Mouse (Mus musculus) kidney, postnatal 0 days (tissue): ENCODE measurements at regions not wholly inside any gene's neighbourhood (a gene's known extent, or its start where the extent isn't known, plus 50 kb on each side); places are given as distances from the start of the nearest gene placed in this dataset.
A peak's percentile ranks its signal among the peaks of the same experiment; 100 is the strongest.

ENCODE experiments used
- ATAC-seq: fragments of 200-750 bp; cut with Nextera tagmentation; replicated peaks from 2 replicates; pipeline ENCODE4 v1.8.0; 2017; ENCODE audit warnings: low read depth, moderate number of reproducible peaks, moderate TSS enrichment, moderate library complexity; ENCODE audit not compliant: low FRiP score
- DNase-seq: peaks from one replicate; pipeline ENCODE4 v3.0.0-alpha.2; 2016; ENCODE audit warnings: low spot score
- H3K27ac ChIP-seq: fragments of 300-500 bp; sonication (generic); 2 replicates; pipeline ENCODE4 v1.5.1; 2014; ENCODE audit warnings: mild to moderate bottlenecking
- H3K27me3 ChIP-seq: fragments of 300-500 bp; sonication (generic); 2 replicates; pipeline ENCODE4 v1.6.1; 2014; ENCODE audit warnings: low read length, mixed read lengths; ENCODE audit not compliant: insufficient read depth
- H3K36me3 ChIP-seq: fragments of 300-500 bp; sonication (generic); 2 replicates; pipeline ENCODE4 v1.6.1; 2014; ENCODE audit warnings: low read length, mixed read lengths; ENCODE audit not compliant: insufficient read depth
- H3K4me1 ChIP-seq: fragments of 300-500 bp; sonication (generic); replicated peaks from 2 replicates; pipeline ENCODE4 v1.6.1; 2014; ENCODE audit warnings: antibody characterized with exemption, low read length, mixed read lengths; ENCODE audit not compliant: insufficient read depth
- H3K4me2 ChIP-seq: fragments of 300-500 bp; sonication (generic); 2 replicates; pipeline ENCODE4 v1.6.1; 2014; ENCODE audit warnings: mild to moderate bottlenecking, low read length, moderate library complexity, mixed read lengths
- H3K4me3 ChIP-seq: fragments of 300-500 bp; sonication (generic); replicated peaks from 2 replicates; pipeline ENCODE4 v1.5.1; 2014; ENCODE audit warnings: low read depth, low read length
- H3K9ac ChIP-seq: fragments of 300-500 bp; sonication (generic); 2 replicates; pipeline ENCODE4 v1.6.1; 2014; ENCODE audit warnings: low read depth, low read length
- H3K9me3 ChIP-seq: fragments of 300-500 bp; sonication (generic); replicated peaks from 2 replicates; pipeline ENCODE4 v1.6.1; 2016; ENCODE audit warnings: low read length, inconsistent platforms, mixed read lengths
- CTCF ChIP-seq: IDR thresholded peaks from 2 replicates; pipeline ENCODE4 v1.5.1; 2016; ENCODE audit warnings: antibody characterized with exemption, low read depth, mild to moderate bottlenecking, moderate library complexity
- WGBS: fragments of 180-500 bp; shearing (Covaris S2); extraction: QIAGEN DNeasy Blood & Tissue Kit; methylation state at CpG from one replicate; pipeline ENCODE4 v1.1.7; 2014; 5-methylcytosine and 5-hydroxymethylcytosine counted together

DNA sequence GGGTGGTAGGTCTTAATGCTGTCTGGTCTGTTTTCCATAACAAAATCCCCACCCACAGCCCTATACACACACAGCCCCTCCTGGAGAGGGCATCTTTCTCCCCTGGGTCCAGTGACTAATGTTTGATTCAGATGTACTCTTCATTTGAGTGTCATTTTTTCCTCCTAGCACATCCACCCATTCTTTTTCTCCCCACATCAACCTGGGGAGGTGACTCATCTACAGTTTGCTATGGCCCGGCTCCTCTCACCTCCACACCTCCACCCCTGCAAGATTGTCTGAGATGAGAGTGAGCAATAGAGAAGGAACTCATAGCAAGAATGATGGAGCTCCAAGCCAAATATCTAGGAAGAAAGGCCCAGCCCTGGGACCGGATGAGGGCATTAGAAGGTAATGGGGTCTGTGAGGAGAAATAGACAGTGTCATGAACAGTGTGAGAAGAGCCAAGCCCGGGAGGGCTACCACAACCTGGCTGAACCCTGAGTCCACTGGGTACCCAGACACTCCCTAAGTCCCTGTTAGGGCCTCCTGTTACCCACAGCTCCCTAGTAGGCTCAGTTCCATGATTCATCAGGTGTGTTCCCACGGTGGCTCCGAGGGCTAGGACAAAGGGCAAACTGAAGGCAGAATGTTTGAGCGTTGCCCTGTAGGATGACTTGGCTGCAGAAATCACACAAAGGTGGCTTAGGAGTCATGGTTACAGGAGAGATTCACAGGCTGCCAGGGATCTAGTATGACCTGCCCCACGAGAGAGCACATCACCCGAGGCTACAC lies 479.6 kb upstream of the Gm10131 start:
- Histone ChIP-seq H3K4me3 (no peak overlapping the region), H3K27me3 (no peaks in the 10 kb centered on the region), H3K4me2 (no peak overlapping the region), H3K36me3 (no peaks in the 10 kb centered on the region), H3K27ac (no peak overlapping the region), H3K9me3 (no peaks in the 10 kb centered on the region), H3K9ac (no peak overlapping the region), H3K4me1 (no peaks in the 10 kb centered on the region)
- ATAC-seq = no peak
- DNase-seq = no peak
- TF ChIP-seq CTCF = no peak
- 87% methylated on average over 8 of the region's 8 CpGs for WGBS

DNA sequence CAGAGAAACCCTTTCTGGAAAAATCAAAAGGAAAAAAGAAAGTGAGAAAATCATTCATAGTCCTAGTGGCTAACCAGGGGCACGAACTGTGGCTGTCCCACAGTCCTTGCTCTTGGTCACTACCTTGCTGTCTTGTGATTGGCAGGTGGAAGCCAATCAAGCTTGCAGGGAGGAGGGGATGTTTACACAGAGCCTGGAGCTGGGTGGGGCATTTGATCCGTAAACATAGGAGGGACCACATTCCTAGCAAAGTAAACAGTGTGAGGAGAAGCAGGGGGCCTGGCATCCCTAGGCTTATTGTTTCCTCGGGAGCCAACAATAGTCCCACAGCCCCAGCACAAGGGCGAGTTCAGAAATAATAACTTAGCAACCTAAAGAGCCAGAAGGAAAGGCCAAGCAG lies 466.5 kb upstream of the Gm10131 start:
- no peaks in the 10 kb centered on the region for H3K4me1 ChIP-seq
- no peak for DNase-seq
- no peak overlapping the region for H3K9ac ChIP-seq
- no peak for TF ChIP-seq CTCF
- no peaks in the 10 kb centered on the region for H3K27me3 ChIP-seq
- H3K4me3 ChIP-seq = no peak overlapping the region
- H3K27ac ChIP-seq = no peak overlapping the region
- H3K9me3 ChIP-seq = no peaks in the 10 kb centered on the region
- WGBS = 49% methylated on average over 4 of the region's 4 CpGs
- H3K4me2 ChIP-seq = no peak overlapping the region
- no peaks in the 10 kb centered on the region for H3K36me3 ChIP-seq
- no peak for ATAC-seq

DNA sequence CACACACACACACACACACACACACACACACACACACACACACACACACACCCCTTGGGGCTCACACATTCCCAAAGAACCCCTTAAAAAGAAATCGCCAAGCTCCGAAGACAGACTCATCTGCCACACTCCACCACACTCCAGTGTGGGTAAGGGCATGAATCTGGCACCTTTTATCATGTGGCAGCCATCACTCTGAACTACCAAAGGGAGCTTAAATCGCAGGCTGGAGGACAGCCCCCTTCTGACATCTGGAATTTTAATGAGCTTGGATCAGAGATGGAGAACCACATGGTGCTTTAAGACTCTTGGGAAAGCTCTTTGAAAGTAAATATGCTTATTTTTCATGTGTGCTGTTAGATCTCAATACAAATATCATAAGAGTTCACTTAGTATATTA lies 462.5 kb upstream of the Gm10131 start:
- Histone ChIP-seq H3K4me1 (no peaks in the 10 kb centered on the region), H3K4me2 (no peak overlapping the region), H3K9me3 (no peaks in the 10 kb centered on the region), H3K4me3 (no peak overlapping the region), H3K27me3 (no peaks in the 10 kb centered on the region), H3K9ac (no peak overlapping the region), H3K36me3 (no peaks in the 10 kb centered on the region), H3K27ac (no peak overlapping the region)
- DNase-seq (no peak), ATAC-seq (no peak)
- WGBS = 65% methylated on average over 3 of the region's 3 CpGs
- TF ChIP-seq CTCF = no peak

DNA sequence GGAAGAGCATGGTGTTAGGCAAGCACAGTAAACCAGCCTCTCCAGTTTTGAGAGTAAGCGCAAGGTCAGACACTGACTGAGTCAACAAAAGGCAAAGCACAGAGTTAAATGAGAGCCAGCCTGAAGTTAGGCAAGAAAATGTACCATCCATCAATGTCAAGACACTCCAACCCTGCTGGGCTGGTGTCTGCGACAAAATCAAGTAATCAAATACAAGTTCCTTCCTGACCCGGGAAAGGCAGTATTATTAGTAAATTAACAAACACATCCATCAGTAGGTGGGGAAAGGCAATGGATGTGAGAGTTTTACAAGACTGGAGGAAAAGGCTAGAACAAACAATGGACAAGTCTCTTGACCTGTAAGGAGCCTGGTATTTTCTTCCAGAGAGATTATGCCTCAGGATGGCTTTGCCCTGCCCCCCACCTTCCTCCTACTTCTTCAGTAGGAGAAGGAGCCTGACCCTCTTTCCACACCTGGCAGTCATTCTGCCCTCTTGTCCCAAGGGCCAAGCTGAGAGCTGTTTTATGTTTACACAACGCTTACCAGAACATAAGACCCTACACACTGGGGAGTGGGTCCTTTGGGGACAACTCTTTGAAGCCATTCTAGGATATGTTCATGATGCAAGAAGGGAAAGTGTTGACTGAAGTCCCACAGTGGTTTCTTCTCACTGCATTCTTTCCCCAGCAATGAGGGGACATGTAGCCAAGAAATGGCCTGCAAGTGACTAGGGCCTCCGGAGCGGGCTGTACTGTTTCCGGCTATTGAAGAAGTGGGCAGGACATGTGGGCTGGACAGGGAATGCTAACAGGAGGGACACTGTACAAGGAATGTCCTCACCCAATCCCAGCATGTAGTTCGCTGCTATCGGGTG lies 461.7 kb upstream of the Gm10131 start:
- Histone ChIP-seq H3K9me3 (no peaks in the 10 kb centered on the region), H3K27me3 (no peaks in the 10 kb centered on the region), H3K27ac (peak overlapping the region; percentile 66), H3K4me3 (no peak overlapping the region), H3K4me1 (no peaks in the 10 kb centered on the region), H3K9ac (no peak overlapping the region), H3K36me3 (no peaks in the 10 kb centered on the region), H3K4me2 (no peak overlapping the region)
- peak; percentile 65 for DNase-seq
- 45% methylated on average over 9 of the region's 9 CpGs for WGBS
- no peak for ATAC-seq
- no peak for TF ChIP-seq CTCF

DNA sequence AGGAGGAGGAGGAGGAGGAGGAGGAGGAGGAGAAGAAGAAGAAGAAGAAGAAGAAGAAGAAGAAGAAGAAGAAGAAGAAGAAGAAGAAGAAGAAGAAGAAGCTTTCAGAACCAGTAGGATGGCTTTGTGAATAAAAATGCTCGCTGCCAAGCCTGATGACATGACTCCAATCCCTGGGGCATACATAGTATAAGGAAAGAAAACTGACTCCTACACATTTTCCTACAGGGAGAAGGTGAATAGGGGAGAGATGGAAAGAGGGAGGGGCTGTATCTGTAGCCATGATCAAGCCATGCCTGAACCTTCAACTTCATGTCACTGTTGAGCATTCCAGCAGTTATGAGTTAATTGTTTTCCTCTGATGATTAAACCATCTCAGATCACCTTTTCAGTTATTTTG lies 460.2 kb upstream of the Gm10131 start:
- Histone ChIP-seq H3K9ac (no peak overlapping the region), H3K36me3 (no peaks in the 10 kb centered on the region), H3K4me1 (no peaks in the 10 kb centered on the region), H3K27ac (no peak overlapping the region), H3K4me3 (no peak overlapping the region), H3K27me3 (no peaks in the 10 kb centered on the region), H3K9me3 (no peaks in the 10 kb centered on the region), H3K4me2 (no peak overlapping the region)
- no peak for ATAC-seq
- TF ChIP-seq CTCF = no peak
- no peak for DNase-seq
- WGBS = 100% methylated on average over 1 of the region's 1 CpGs

DNA sequence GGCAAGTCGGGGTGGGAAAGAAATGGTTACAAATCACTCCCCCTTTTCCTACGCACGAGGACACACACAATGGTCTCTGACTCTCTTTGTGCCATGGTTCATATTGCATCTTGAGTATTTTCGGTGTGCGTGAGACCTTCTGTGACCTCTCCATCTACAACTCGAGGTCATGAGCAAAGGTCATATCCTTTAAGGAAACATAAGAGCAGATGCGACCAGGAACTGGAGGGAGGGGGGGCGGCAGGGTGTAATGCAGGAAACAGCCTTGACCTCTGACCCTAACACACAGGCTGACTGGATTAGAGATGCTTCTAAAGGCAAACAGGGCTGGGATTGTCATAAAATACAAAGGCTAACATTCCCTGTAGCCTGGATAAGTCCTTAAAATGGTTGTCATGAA lies 450.7 kb upstream of the Gm10131 start:
- no peak for TF ChIP-seq CTCF
- Histone ChIP-seq H3K4me2 (no peak overlapping the region), H3K27ac (no peak overlapping the region), H3K27me3 (no peaks in the 10 kb centered on the region), H3K4me1 (no peaks in the 10 kb centered on the region), H3K4me3 (no peak overlapping the region), H3K9ac (no peak overlapping the region), H3K36me3 (no peaks in the 10 kb centered on the region), H3K9me3 (no peaks in the 10 kb centered on the region)
- WGBS = 32% methylated on average over 8 of the region's 8 CpGs
- DNase-seq (peak; percentile 49), ATAC-seq (no peak)
